Mouse (Mus musculus) forebrain, embryonic 14.5 days (tissue): Measurements from ENCODE around the gene Olfr122. TPM values are rescaled to one million over a fixed set of nuclear protein-coding genes. Genes with fewer than 3 reads are reported as not detected.

Experiments used
- ATAC-seq: fragments of 200-750 bp; cut with Nextera tagmentation; 2 replicates; pipeline ENCODE4 v1.8.0; 2017; ENCODE audit warnings: mild to moderate bottlenecking, moderate library complexity
- DNase-seq: peaks from one replicate; pipeline ENCODE4 v3.0.0-alpha.2; 2015; ENCODE audit warnings: low spot score
- H3K27ac ChIP-seq: fragments of 300-500 bp; sonication (generic); 2 replicates; pipeline ENCODE4 v1.5.1; 2014; ENCODE audit warnings: low read depth, mild to moderate bottlenecking, control low read depth, low read length, moderate library complexity
- H3K27me3 ChIP-seq: fragments of 300-500 bp; sonication (generic); replicated peaks from 2 replicates; pipeline ENCODE4 v1.6.1; 2014; ENCODE audit warnings: low read length, control low read depth, mixed read lengths; ENCODE audit not compliant: control insufficient read depth, insufficient read depth
- H3K36me3 ChIP-seq: fragments of 300-500 bp; sonication (generic); 2 replicates; pipeline ENCODE4 v1.6.1; 2014; ENCODE audit warnings: low read length, control low read depth; ENCODE audit not compliant: control insufficient read depth, insufficient read depth
- H3K4me1 ChIP-seq: fragments of 300-500 bp; sonication (generic); 2 replicates; pipeline ENCODE4 v1.6.1; 2014; ENCODE audit warnings: antibody characterized with exemption, low read length, control low read depth; ENCODE audit not compliant: control insufficient read depth, insufficient read depth
- H3K4me2 ChIP-seq: fragments of 300-500 bp; sonication (generic); 2 replicates; pipeline ENCODE4 v1.6.1; 2014; ENCODE audit warnings: mild to moderate bottlenecking, control low read depth, low read length
- H3K4me3 ChIP-seq: fragments of 300-500 bp; sonication (generic); 2 replicates; pipeline ENCODE4 v1.5.1; 2014; ENCODE audit warnings: low read depth, low read length, control low read depth
- H3K9ac ChIP-seq: fragments of 300-500 bp; sonication (generic); 2 replicates; pipeline ENCODE4 v1.6.1; 2014; ENCODE audit warnings: mild to moderate bottlenecking, low read length, control low read depth, moderate library complexity
- H3K9me3 ChIP-seq: fragments of 300-500 bp; sonication (generic); replicated peaks from 2 replicates; pipeline ENCODE4 v1.6.1; 2016; ENCODE audit warnings: low read length, control low read depth, mixed read lengths; ENCODE audit not compliant: control insufficient read depth
- WGBS: fragments of 180-500 bp; shearing (Covaris S2); extraction: QIAGEN DNeasy Blood & Tissue Kit; methylation state at CpG from one replicate; pipeline ENCODE4 v1.1.7; 2014; 5-methylcytosine and 5-hydroxymethylcytosine counted together
- polyA plus RNA-seq: library from polyadenylated mRNA; unstranded; fragments of >200 nt; fragmentation: Nextera tagmentation; extraction: Ambion mirVana; gene quantifications from 2 replicates; pipeline ENCODE4 v1.2.1, GENCODE M21; 2014

The Olfr122 gene
- not detected in 2 replicates for polyA plus RNA-seq

DNA sequence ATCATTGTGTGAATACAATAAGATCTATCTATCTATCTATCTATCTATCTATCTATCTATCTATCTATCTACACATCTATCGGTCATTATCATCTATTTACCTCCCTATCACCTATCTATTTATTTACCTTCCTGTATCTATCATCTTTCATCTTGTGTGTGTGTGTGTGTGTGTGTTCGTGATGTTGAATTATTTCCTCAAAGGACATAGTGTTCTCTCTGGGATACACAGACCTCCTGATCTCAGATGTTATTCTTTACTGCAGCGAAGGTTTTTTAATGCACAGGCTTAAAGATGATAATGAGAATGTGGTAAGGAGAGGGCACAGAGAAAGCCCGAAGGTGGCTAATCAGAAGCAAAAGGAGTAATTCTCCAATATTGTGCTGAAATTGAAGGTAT lies at the start of gene Olfr122:
Gene Olfr122, plus strand, starts transcription at position 301 of the 400 bp plus-strand sequence.
- Histone ChIP-seq H3K36me3 (no peaks in the 10 kb centered on the region), H3K9me3 (no peaks in the 10 kb centered on the region), H3K9ac (no peak within 1 kb of the TSS), H3K27ac (no peak within 1 kb of the TSS), H3K27me3 (no peaks in the 10 kb centered on the region), H3K4me3 (no peak within 1 kb of the TSS), H3K4me1 (no peaks in the 10 kb centered on the region), H3K4me2 (no peak within 1 kb of the TSS)
- WGBS = 90% methylated on average over 4 of the region's 4 CpGs
- no peak for DNase-seq
- no peak for ATAC-seq

DNA sequence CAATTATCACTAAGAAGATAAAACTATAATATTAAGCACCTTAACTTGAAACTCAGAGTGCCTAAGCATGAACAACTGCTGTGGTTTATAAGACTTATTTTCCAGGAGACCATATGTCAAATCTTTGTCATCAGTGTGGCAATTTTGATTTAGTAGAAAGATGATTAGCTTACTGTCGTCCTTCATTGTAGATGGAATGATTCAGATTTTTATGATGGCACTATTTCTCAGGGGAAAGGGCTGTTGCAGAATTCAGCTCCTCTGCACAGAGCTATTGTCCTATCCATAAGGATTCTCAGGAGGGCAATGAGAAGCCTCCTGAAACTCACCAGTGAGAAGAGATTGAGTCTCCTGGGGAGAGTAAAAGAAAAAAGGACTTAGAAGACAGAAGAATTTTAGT lies 46.9 kb upstream of the Olfr122 start, which contains the start of gene Olfr120:
Gene Olfr120, plus strand, starts transcription at position 301 of the 400 bp plus-strand sequence.
- Histone ChIP-seq H3K27me3 (no peaks in the 10 kb centered on the region), H3K4me1 (no peaks in the 10 kb centered on the region), H3K9ac (no peak within 1 kb of the TSS), H3K4me3 (no peak within 1 kb of the TSS), H3K4me2 (no peak within 1 kb of the TSS), H3K27ac (no peak within 1 kb of the TSS), H3K9me3 (no peaks in the 10 kb centered on the region), H3K36me3 (no peaks in the 10 kb centered on the region)
- 72% methylated on average over 1 of the region's 1 CpGs for WGBS
- ATAC-seq (no peak), DNase-seq (no peak)

- ATAC-seq = no peak
- no peak overlapping the region for H3K4me2 ChIP-seq
- H3K4me3 ChIP-seq = no peak overlapping the region
- no peaks in the 10 kb centered on the region for H3K4me1 ChIP-seq
- WGBS = 63% methylated on average over 7 of the region's 7 CpGs
- no peak overlapping the region for H3K9ac ChIP-seq
- DNase-seq = no peak
- no peaks in the 10 kb centered on the region for H3K36me3 ChIP-seq
- no peaks in the 10 kb centered on the region for H3K9me3 ChIP-seq
- no peaks in the 10 kb centered on the region for H3K27me3 ChIP-seq
- H3K27ac ChIP-seq = no peak overlapping the region
Observed at GRCm38 (mm10) chr17:37738070-37738469, 30.3 kb upstream of the Olfr122 start.

- no peaks in the 10 kb centered on the region for H3K4me1 ChIP-seq
- 93% methylated on average over 2 of the region's 2 CpGs for WGBS
- H3K27ac ChIP-seq = no peak within 1 kb of the TSS
- H3K9ac ChIP-seq = no peak within 1 kb of the TSS
- no peaks in the 10 kb centered on the region for H3K36me3 ChIP-seq
- H3K9me3 ChIP-seq = no peaks in the 10 kb centered on the region
- no peak within 1 kb of the TSS for H3K4me2 ChIP-seq
- no peaks in the 10 kb centered on the region for H3K27me3 ChIP-seq
- no peak for ATAC-seq
- H3K4me3 ChIP-seq = no peak within 1 kb of the TSS
- no peak for DNase-seq
Observed at GRCm38 (mm10) chr17:37793229-37793628, 24.8 kb downstream of the Olfr122 start, which contains the start of gene Olfr123. Olfr123 (plus strand) TSS chr17:37793529.

DNA sequence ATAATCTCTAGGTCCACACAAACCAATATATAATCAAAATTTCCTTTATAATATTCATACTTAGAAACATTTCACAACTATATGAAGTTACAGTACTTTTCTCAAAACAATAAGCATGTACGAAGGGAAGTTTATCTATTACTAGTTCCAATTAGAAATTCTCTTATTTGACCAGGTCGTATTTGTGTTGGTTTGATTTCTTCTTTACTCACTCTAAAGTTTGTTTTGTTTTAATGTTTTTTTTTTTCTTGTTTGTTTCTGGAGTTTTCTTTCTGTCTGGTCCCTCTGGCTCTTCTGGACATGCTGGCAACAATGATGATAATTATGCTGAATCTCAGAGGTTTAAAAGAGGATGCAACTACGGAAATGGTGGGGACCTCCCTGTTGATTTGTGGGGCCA lies 31.2 kb downstream of the Olfr122 start, which contains the start of gene Olfr124:
Gene Olfr124, plus strand, starts transcription at position 301 of the 400 bp plus-strand sequence.
- no peak within 1 kb of the TSS for H3K4me2 ChIP-seq
- no peaks in the 10 kb centered on the region for H3K9me3 ChIP-seq
- 87% methylated on average over 3 of the region's 3 CpGs for WGBS
- H3K27me3 ChIP-seq = no peaks in the 10 kb centered on the region
- no peak for ATAC-seq
- no peak for DNase-seq
- no peaks in the 10 kb centered on the region for H3K36me3 ChIP-seq
- no peak within 1 kb of the TSS for H3K27ac ChIP-seq
- no peak within 1 kb of the TSS for H3K9ac ChIP-seq
- no peak within 1 kb of the TSS for H3K4me3 ChIP-seq
- H3K4me1 ChIP-seq = no peaks in the 10 kb centered on the region

Other genes with a start within 250 kb of the Olfr122 start
- not detected in 2 replicates for gene Olfr112, start 199.2 kb upstream of the Olfr122 start, polyA plus RNA-seq
- not detected in 2 replicates for gene Olfr113, start 190.9 kb upstream of the Olfr122 start, polyA plus RNA-seq
- not detected in 2 replicates for gene Olfr114, start 175.9 kb upstream of the Olfr122 start, polyA plus RNA-seq
- gene Olfr115, start 141.5 kb upstream of the Olfr122 start, polyA plus RNA-seq = not detected in 2 replicates
- not detected in 2 replicates for gene Olfr116, start 141.4 kb upstream of the Olfr122 start, polyA plus RNA-seq
- not detected in 2 replicates for gene Olfr117, start 104.8 kb upstream of the Olfr122 start, polyA plus RNA-seq
- not detected in 2 replicates for gene Olfr118, start 101.6 kb upstream of the Olfr122 start, polyA plus RNA-seq
- not detected in 2 replicates for gene Olfr119, start 72.0 kb upstream of the Olfr122 start, polyA plus RNA-seq
- not detected in 2 replicates for gene Olfr120, start 46.8 kb upstream of the Olfr122 start, polyA plus RNA-seq
- gene Olfr121, start 19.8 kb upstream of the Olfr122 start, polyA plus RNA-seq = not detected in 2 replicates
- not detected in 2 replicates for gene Olfr123, start 24.9 kb downstream of the Olfr122 start, polyA plus RNA-seq
- not detected in 2 replicates for gene Olfr124, start 31.3 kb downstream of the Olfr122 start, polyA plus RNA-seq
- not detected in 2 replicates for gene Olfr125, start 64.3 kb downstream of the Olfr122 start, polyA plus RNA-seq
- not detected in 2 replicates for gene Olfr126, start 78.9 kb downstream of the Olfr122 start, polyA plus RNA-seq
- gene Olfr127, start 131.8 kb downstream of the Olfr122 start, polyA plus RNA-seq = not detected in 2 replicates
- not detected in 2 replicates for gene Olfr128, start 151.9 kb downstream of the Olfr122 start, polyA plus RNA-seq
- gene Olfr761, start 184.5 kb downstream of the Olfr122 start, polyA plus RNA-seq = not detected in 2 replicates